Mouse (Mus musculus): Measurements from ENCODE around the gene Psd. TPM values are rescaled to one million over a fixed set of nuclear protein-coding genes. Genes with fewer than 3 reads are reported as not detected.

Psd gene
- total and polyA plus RNA-seq, 2 experiments = 0.46 to 0.57 TPM

DNA sequence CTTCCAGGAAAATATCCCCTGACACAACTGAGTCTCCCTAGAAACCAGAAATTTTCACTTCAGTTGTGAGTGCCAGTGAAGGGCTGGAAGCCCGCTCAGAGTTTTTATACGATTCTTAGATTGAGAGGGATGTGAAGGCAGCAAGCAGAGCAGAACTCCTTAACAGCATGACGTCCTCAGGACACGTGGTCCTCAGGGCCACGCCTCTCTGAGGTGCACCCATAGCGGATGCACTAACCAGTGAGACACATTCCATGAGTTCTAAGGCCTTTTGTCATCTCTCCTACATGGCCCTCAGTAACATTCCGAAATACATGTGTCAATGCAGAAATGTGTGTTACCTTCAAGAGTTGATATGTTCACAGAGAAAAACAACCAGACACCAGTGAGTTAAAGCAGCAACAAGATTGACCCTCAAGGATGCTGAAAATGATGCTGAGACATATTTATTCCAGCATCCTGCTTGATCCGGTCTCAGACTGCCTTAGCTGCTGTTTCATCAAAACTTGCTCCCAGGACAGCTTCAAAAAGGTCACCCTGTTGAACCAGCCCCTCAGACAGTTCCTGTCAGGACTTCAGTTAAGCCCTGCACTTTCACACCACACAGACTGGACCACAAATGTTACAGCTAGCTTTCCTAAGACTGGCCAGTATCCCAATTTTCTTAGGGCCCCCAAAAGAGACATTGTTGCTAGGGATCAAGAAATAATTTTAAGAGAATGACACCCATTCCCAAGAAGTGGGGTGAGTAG is 26.5 kb downstream of the Psd start:
- no peak for DNase-seq (ENCODE audit: extremely low read depth, low read depth, low spot score)
- Histone ChIP-seq H3K36me3 (ENCODE audit: control insufficient read depth, insufficient read depth, low read length) (no peaks in the 10 kb centered on the region), H3K79me2 (ENCODE audit: control insufficient read depth, insufficient read depth, low read length) (no peaks in the 10 kb centered on the region), H3K4me3 (ENCODE audit: insufficient read depth, low read depth, low read length) (no peak overlapping the region), H3K27ac (replicated peaks; ENCODE audit: insufficient read depth, low read depth, low read length) (no peak overlapping the region), H3K27me3 (ENCODE audit: control insufficient read depth, insufficient read depth, low read length) (peaks cover 3% of the 10 kb centered on the region; the same call in 1 of the 2 replicates), H3K4me1 (ENCODE audit: control insufficient read depth, insufficient read depth, low read length) (no peaks in the 10 kb centered on the region), H3K9ac (ENCODE audit: low read depth, low read length) (no peak overlapping the region)
- WGBS = 41% methylated on average over 8 of the region's 8 CpGs
- TF ChIP-seq CTCF (IDR thresholded peaks at IDR 0.05; ENCODE audit: low read depth, low read length) (no peak), POLR2A (IDR thresholded peaks at IDR 0.05; ENCODE audit: extremely low read depth, insufficient read depth, low read length) (no peak)

GRCm38 (mm10) chr19:46296938-46297337 is 30.0 kb downstream of the Psd start:
- no peak for TF ChIP-seq POLR2A (IDR thresholded peaks at IDR 0.05; ENCODE audit: extremely low read depth, insufficient read depth, low read length)
- TF ChIP-seq CTCF (IDR thresholded peaks at IDR 0.05; ENCODE audit: low read depth, low read length) = no peak
- WGBS = 70% methylated on average over 4 of the region's 4 CpGs
- DNase-seq (ENCODE audit: extremely low read depth, low read depth, low spot score) = no peak
- Histone ChIP-seq H3K27ac (replicated peaks; ENCODE audit: insufficient read depth, low read depth, low read length) (no peak overlapping the region), H3K27me3 (ENCODE audit: control insufficient read depth, insufficient read depth, low read length) (peaks cover 3% of the 10 kb centered on the region; the same call in 1 of the 2 replicates), H3K79me2 (ENCODE audit: control insufficient read depth, insufficient read depth, low read length) (no peaks in the 10 kb centered on the region), H3K36me3 (ENCODE audit: control insufficient read depth, insufficient read depth, low read length) (no peaks in the 10 kb centered on the region), H3K9ac (ENCODE audit: low read depth, low read length) (no peak overlapping the region), H3K4me3 (ENCODE audit: insufficient read depth, low read depth, low read length) (no peak overlapping the region), H3K4me1 (ENCODE audit: control insufficient read depth, insufficient read depth, low read length) (no peaks in the 10 kb centered on the region)

GRCm38 (mm10) chr19:46290535-46291105 is 36.3 kb downstream of the Psd start:
- peak; percentile 92 for DNase-seq (ENCODE audit: extremely low read depth, low read depth, low spot score)

DNA sequence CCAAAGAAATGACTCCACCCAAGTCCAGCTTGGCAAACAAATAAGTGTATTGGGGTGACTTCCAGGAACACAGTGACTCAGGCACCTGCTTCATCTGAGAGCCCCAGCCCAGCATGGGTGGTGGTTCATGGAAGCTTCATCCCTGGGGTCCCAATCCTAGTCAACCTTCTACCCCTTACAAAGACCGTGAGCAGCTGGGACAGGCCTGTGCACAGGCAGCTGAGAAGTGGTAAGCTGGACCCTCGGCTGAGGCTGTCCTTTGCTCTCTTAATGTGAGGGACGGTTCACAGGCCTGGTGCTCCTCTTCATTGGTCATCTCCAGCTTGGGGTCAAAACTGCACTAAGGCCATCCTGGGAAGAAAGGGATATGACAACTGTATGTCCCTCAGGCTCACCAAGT is 39.4 kb downstream of the Psd start:
- no peak overlapping the region for H3K27ac ChIP-seq (replicated peaks; ENCODE audit: insufficient read depth, low read depth, low read length)
- no peak overlapping the region for H3K9ac ChIP-seq (ENCODE audit: low read depth, low read length)
- peaks cover 21% of the 10 kb centered on the region for H3K36me3 ChIP-seq (ENCODE audit: control insufficient read depth, insufficient read depth, low read length)
- DNase-seq (ENCODE audit: extremely low read depth, low read depth, low spot score) = no peak
- TF ChIP-seq POLR2A (IDR thresholded peaks at IDR 0.05; ENCODE audit: extremely low read depth, insufficient read depth, low read length) (no peak), CTCF (IDR thresholded peaks at IDR 0.05; ENCODE audit: low read depth, low read length) (no peak)
- H3K4me1 ChIP-seq (ENCODE audit: control insufficient read depth, insufficient read depth, low read length) = no peaks in the 10 kb centered on the region
- H3K4me3 ChIP-seq (ENCODE audit: insufficient read depth, low read depth, low read length) = no peak overlapping the region
- H3K27me3 ChIP-seq (ENCODE audit: control insufficient read depth, insufficient read depth, low read length) = no peaks in the 10 kb centered on the region
- 86% methylated on average over 3 of the region's 3 CpGs for WGBS
- no peaks in the 10 kb centered on the region for H3K79me2 ChIP-seq (ENCODE audit: control insufficient read depth, insufficient read depth, low read length)

More at GRCm38 (mm10) chr19:46290535-46291105, 36.3 kb downstream of the Psd start:
- Histone ChIP-seq H3K9ac (ENCODE audit: low read depth, low read length) (no peak overlapping the region), H3K4me1 (ENCODE audit: control insufficient read depth, insufficient read depth, low read length) (no peaks in the 10 kb centered on the region), H3K4me3 (ENCODE audit: insufficient read depth, low read depth, low read length) (no peak overlapping the region), H3K36me3 (ENCODE audit: control insufficient read depth, insufficient read depth, low read length) (no peaks in the 10 kb centered on the region; the same call in 1 of the 2 replicates), H3K27me3 (ENCODE audit: control insufficient read depth, insufficient read depth, low read length) (no peaks in the 10 kb centered on the region), H3K27ac (replicated peaks; ENCODE audit: insufficient read depth, low read depth, low read length) (no peak overlapping the region), H3K79me2 (ENCODE audit: control insufficient read depth, insufficient read depth, low read length) (no peaks in the 10 kb centered on the region)
- peak; percentile 30 for TF ChIP-seq CTCF (IDR thresholded peaks at IDR 0.05; ENCODE audit: low read depth, low read length)
- TF ChIP-seq POLR2A (IDR thresholded peaks at IDR 0.05; ENCODE audit: extremely low read depth, insufficient read depth, low read length) = no peak
- WGBS = 25% methylated on average over 12 of the region's 12 CpGs

GRCm38 (mm10) chr19:46286926-46287325 is 40.0 kb downstream of the Psd start:
- no peak overlapping the region for H3K9ac ChIP-seq (ENCODE audit: low read depth, low read length)
- no peak overlapping the region for H3K27ac ChIP-seq (replicated peaks; ENCODE audit: insufficient read depth, low read depth, low read length)
- H3K36me3 ChIP-seq (ENCODE audit: control insufficient read depth, insufficient read depth, low read length) = peaks cover 26% of the 10 kb centered on the region
- H3K79me2 ChIP-seq (ENCODE audit: control insufficient read depth, insufficient read depth, low read length) = no peaks in the 10 kb centered on the region
- no peak for DNase-seq (ENCODE audit: extremely low read depth, low read depth, low spot score)
- H3K4me3 ChIP-seq (ENCODE audit: insufficient read depth, low read depth, low read length) = no peak overlapping the region
- 87% methylated on average over 3 of the region's 3 CpGs for WGBS
- TF ChIP-seq CTCF (IDR thresholded peaks at IDR 0.05; ENCODE audit: low read depth, low read length) (no peak), POLR2A (IDR thresholded peaks at IDR 0.05; ENCODE audit: extremely low read depth, insufficient read depth, low read length) (no peak)
- no peaks in the 10 kb centered on the region for H3K27me3 ChIP-seq (ENCODE audit: control insufficient read depth, insufficient read depth, low read length)
- H3K4me1 ChIP-seq (ENCODE audit: control insufficient read depth, insufficient read depth, low read length) = no peaks in the 10 kb centered on the region

DNA sequence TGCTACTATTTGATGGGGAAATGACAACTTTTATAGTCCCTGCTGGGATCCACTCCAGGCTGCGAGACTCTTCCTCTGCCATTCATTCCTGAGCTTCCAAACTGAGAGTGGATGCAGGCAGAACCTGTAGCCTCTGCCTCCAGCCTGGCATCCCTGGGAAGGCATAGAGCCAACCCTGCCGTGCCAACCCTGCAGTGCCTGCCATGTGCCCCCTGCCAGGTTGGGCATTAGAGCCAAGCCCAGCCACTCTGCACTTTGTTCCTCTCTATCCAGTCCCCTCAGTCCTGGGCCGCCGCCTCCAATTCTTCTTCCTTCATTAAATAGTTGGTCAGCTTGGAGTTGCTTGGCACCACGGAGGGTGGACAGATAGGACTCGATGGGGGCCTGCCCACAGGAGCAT is 40.9 kb downstream of the Psd start:
- TF ChIP-seq POLR2A (IDR thresholded peaks at IDR 0.05; ENCODE audit: extremely low read depth, insufficient read depth, low read length) = no peak
- no peak for TF ChIP-seq CTCF (IDR thresholded peaks at IDR 0.05; ENCODE audit: low read depth, low read length)
- H3K27me3 ChIP-seq (ENCODE audit: control insufficient read depth, insufficient read depth, low read length) = no peaks in the 10 kb centered on the region
- WGBS = 73% methylated on average over 6 of the region's 6 CpGs

More for the DNA sequence above, 40.9 kb downstream of the Psd start:
- Histone ChIP-seq H3K9ac (ENCODE audit: low read depth, low read length) (no peak overlapping the region), H3K4me1 (ENCODE audit: control insufficient read depth, insufficient read depth, low read length) (no peaks in the 10 kb centered on the region), H3K36me3 (ENCODE audit: control insufficient read depth, insufficient read depth, low read length) (peaks cover 32% of the 10 kb centered on the region), H3K4me3 (ENCODE audit: insufficient read depth, low read depth, low read length) (no peak overlapping the region), H3K27ac (replicated peaks; ENCODE audit: insufficient read depth, low read depth, low read length) (no peak overlapping the region), H3K79me2 (ENCODE audit: control insufficient read depth, insufficient read depth, low read length) (no peaks in the 10 kb centered on the region)
- peak; percentile 59 for DNase-seq (ENCODE audit: extremely low read depth, low read depth, low spot score)

Measured in liver, adult 2 months (tissue).